ENCODE assay signal across 13 mouse cellular contexts in the genomic region with DNA sequence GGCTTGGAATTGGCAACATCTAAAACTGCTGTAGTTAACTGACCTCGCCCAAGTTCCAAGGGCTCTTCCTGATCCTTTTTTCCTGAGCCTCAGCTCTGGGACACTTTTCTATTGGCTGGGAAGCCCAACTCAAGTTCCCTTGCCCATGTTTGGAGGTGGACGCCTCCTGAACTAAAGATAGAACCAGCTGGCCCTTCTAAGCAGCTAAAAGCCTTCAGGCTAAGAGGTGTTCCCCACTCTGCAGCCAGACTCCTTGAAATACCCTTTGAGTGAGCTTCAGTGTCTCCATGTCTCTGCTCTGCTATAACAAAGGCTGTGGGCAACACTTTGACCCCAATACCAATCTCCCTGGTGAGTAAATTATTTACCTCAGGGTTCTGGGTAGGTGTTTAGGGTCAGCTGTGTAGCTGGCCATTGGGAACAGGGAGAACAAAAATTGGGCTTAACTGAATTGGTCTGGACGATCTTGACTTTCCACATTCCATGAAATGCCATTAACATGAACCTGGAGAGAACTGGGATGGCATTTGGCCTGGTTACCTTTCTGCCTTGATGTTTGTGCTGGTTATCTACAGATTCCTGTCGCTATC. TPM values are rescaled to one million over a fixed set of nuclear protein-coding genes. Genes with fewer than 3 reads are reported as not detected.
DNase-seq lines count a peak whose midpoint lies in the region; ATAC-seq and TF ChIP-seq lines count a peak whose summit lies in the region.
"Had no signal": no experiment of that assay in that cellular context is flagged by ENCODE, and none has a peak within 500 bp of the region (broad histone marks: within the 10 kb centered on the region; RNA-seq: fewer than 3 reads in every experiment).

A gene (plus strand): TSS at position 203 of the 590 bp plus-strand sequence.

- no peak within 1 kb of the TSS for H3K27ac ChIP-seq in embryonic facial prominence, embryonic 14.5 days (replicated peaks; ENCODE audit: low read depth, low read length)
- no peak within 1 kb of the TSS for H3K27ac ChIP-seq in embryonic facial prominence, embryonic 10.5 days (replicated peaks)
- no peak within 1 kb of the TSS for H3K27ac ChIP-seq in lung, postnatal 0 days (ENCODE audit: low read length)
- no peak within 1 kb of the TSS for H3K27ac ChIP-seq in hindbrain, embryonic 11.5 days (ENCODE audit: low read depth, low read length)
- no peak within 1 kb of the TSS for H3K27ac ChIP-seq in hindbrain, embryonic 12.5 days
- H3K27ac ChIP-seq: neural tube, embryonic 12.5 days had no signal

- H3K9me3 ChIP-seq in embryonic facial prominence, embryonic 14.5 days (ENCODE audit: control insufficient read depth, low read length), result no peaks in the 10 kb centered on the region
- H3K9me3 ChIP-seq in embryonic facial prominence, embryonic 10.5 days, result no peaks in the 10 kb centered on the region
- no peaks in the 10 kb centered on the region for H3K9me3 ChIP-seq in lung, postnatal 0 days (ENCODE audit: low read length)
- no peaks in the 10 kb centered on the region for H3K9me3 ChIP-seq in hindbrain, embryonic 11.5 days (ENCODE audit: control insufficient read depth, low read length)
- no peaks in the 10 kb centered on the region for H3K9me3 ChIP-seq in hindbrain, embryonic 12.5 days (replicated peaks)
- H3K9me3 ChIP-seq: neural tube, embryonic 12.5 days had no signal

- no peaks in the 10 kb centered on the region for H3K27me3 ChIP-seq in embryonic facial prominence, embryonic 14.5 days (replicated peaks; ENCODE audit: control insufficient read depth, insufficient read depth, low read length)
- peaks cover 38% of the 10 kb centered on the region for H3K27me3 ChIP-seq in embryonic facial prominence, embryonic 10.5 days (replicated peaks; ENCODE audit: low read depth, poor library complexity, severe bottlenecking)
- H3K27me3 ChIP-seq in lung, postnatal 0 days (replicated peaks; ENCODE audit: insufficient read depth, low read length), result no peaks in the 10 kb centered on the region
- H3K27me3 ChIP-seq in hindbrain, embryonic 11.5 days (ENCODE audit: control insufficient read depth, insufficient read depth, low read length), result no peaks in the 10 kb centered on the region
- no peaks in the 10 kb centered on the region for H3K27me3 ChIP-seq in hindbrain, embryonic 12.5 days
- H3K27me3 ChIP-seq: neural tube, embryonic 12.5 days had no signal

- DNase-seq in embryonic facial prominence, embryonic 14.5 days (ENCODE audit: low spot score), result peak; percentile 13
- DNase-seq in embryonic facial prominence, embryonic 10.5 days (ENCODE audit: low spot score), result no peak
- DNase-seq in gastrocnemius, postnatal 36 days, result no peak
- peak; percentile 61 to 64 for DNase-seq in heart, postnatal 10 days
- peak; percentile 5 for DNase-seq in lung, postnatal 0 days (ENCODE audit: low spot score)
- DNase-seq in hindbrain, embryonic 11.5 days (ENCODE audit: low spot score), result no peak
- no peak for DNase-seq in spleen, postnatal 36 days (ENCODE audit: low spot score in 2 of 2)
- DNase-seq: adrenal gland, postnatal 36 days; cerebellum, postnatal 10 days; thymus, adult 18-20 months had no signal

- peaks cover 71% of the 10 kb centered on the region for H3K36me3 ChIP-seq in embryonic facial prominence, embryonic 14.5 days (ENCODE audit: control insufficient read depth, insufficient read depth, low read length)
- H3K36me3 ChIP-seq in embryonic facial prominence, embryonic 10.5 days (replicated peaks), result peaks cover 96% of the 10 kb centered on the region
- no peaks in the 10 kb centered on the region for H3K36me3 ChIP-seq in lung, postnatal 0 days (ENCODE audit: insufficient read depth, low read length)
- H3K36me3 ChIP-seq in hindbrain, embryonic 11.5 days (ENCODE audit: control insufficient read depth, insufficient read depth, low read length), result no peaks in the 10 kb centered on the region
- H3K36me3 ChIP-seq in hindbrain, embryonic 12.5 days, result peaks cover 58% of the 10 kb centered on the region

- WGBS in embryonic facial prominence, embryonic 14.5 days, result 76% methylated on average over 4 of the region's 4 CpGs
- WGBS in embryonic facial prominence, embryonic 10.5 days, result 70% methylated on average over 4 of the region's 4 CpGs
- 52% methylated on average over 4 of the region's 4 CpGs for WGBS in lung, postnatal 0 days
- WGBS in hindbrain, embryonic 11.5 days, result 82% methylated on average over 4 of the region's 4 CpGs
- WGBS in hindbrain, embryonic 12.5 days, result 80% methylated on average over 4 of the region's 4 CpGs

- no peaks in the 10 kb centered on the region for H3K4me1 ChIP-seq in embryonic facial prominence, embryonic 14.5 days (ENCODE audit: control insufficient read depth, insufficient read depth, low read length)
- H3K4me1 ChIP-seq in embryonic facial prominence, embryonic 10.5 days, result no peaks in the 10 kb centered on the region
- no peaks in the 10 kb centered on the region for H3K4me1 ChIP-seq in lung, postnatal 0 days (ENCODE audit: insufficient read depth, low read depth, low read length)
- no peaks in the 10 kb centered on the region for H3K4me1 ChIP-seq in hindbrain, embryonic 11.5 days (replicated peaks; ENCODE audit: control insufficient read depth, insufficient read depth, low read length)
- H3K4me1 ChIP-seq in hindbrain, embryonic 12.5 days, result no peaks in the 10 kb centered on the region
- H3K4me1 ChIP-seq: neural tube, embryonic 12.5 days had no signal

- peak; percentile 24; the same call in 1 of the 2 replicates for ATAC-seq in embryonic facial prominence, embryonic 14.5 days (ENCODE audit: low read depth)
- peak; percentile 26; the same call in 1 of the 2 replicates for ATAC-seq in lung, postnatal 0 days
- no peak for ATAC-seq in hindbrain, embryonic 11.5 days (ENCODE audit: low FRiP score)
- ATAC-seq in hindbrain, embryonic 12.5 days (ENCODE audit: low FRiP score), result no peak

- TF ChIP-seq EP300 in lung, postnatal 0 days (IDR thresholded peaks at IDR 0.05), result no peak

- no peak within 1 kb of the TSS for H3K9ac ChIP-seq in embryonic facial prominence, embryonic 14.5 days (ENCODE audit: low read depth, low read length)
- H3K9ac ChIP-seq in lung, postnatal 0 days (replicated peaks; ENCODE audit: low read depth), result no peak within 1 kb of the TSS
- H3K9ac ChIP-seq in hindbrain, embryonic 11.5 days (ENCODE audit: low read depth, low read length), result no peak within 1 kb of the TSS
- no peak within 1 kb of the TSS for H3K9ac ChIP-seq in hindbrain, embryonic 12.5 days
- H3K9ac ChIP-seq: neural tube, embryonic 12.5 days had no signal

- no peak within 1 kb of the TSS for H3K4me2 ChIP-seq in embryonic facial prominence, embryonic 14.5 days (ENCODE audit: low read depth, low read length)
- no peak within 1 kb of the TSS for H3K4me2 ChIP-seq in lung, postnatal 0 days (replicated peaks; ENCODE audit: low read depth, low read length)
- no peak within 1 kb of the TSS for H3K4me2 ChIP-seq in hindbrain, embryonic 11.5 days (replicated peaks; ENCODE audit: low read depth, low read length)
- no peak within 1 kb of the TSS for H3K4me2 ChIP-seq in hindbrain, embryonic 12.5 days (replicated peaks)
- H3K4me2 ChIP-seq: neural tube, embryonic 12.5 days had no signal

- intact Hi-C loops in gastrocnemius, postnatal 36 days (cut with DNase I), result no loop called here
- intact Hi-C loops in heart, postnatal 10 days (cut with DNase I), result no loop called here

- TF ChIP-seq CTCF in lung, postnatal 0 days (IDR thresholded peaks at IDR 0.05), result no peak

- H3K4me3 ChIP-seq in embryonic facial prominence, embryonic 14.5 days (ENCODE audit: low read depth, low read length), result no peak within 1 kb of the TSS
- no peak within 1 kb of the TSS for H3K4me3 ChIP-seq in embryonic facial prominence, embryonic 10.5 days
- no peak within 1 kb of the TSS for H3K4me3 ChIP-seq in lung, postnatal 0 days (ENCODE audit: low read depth, low read length)
- no peak within 1 kb of the TSS for H3K4me3 ChIP-seq in hindbrain, embryonic 11.5 days (ENCODE audit: low read depth, low read length)
- H3K4me3 ChIP-seq in hindbrain, embryonic 12.5 days, result no peak within 1 kb of the TSS
- H3K4me3 ChIP-seq: neural tube, embryonic 12.5 days had no signal

RNA-seq across cellular contexts. Expression of the gene that starts here (rescaled TPM):
- polyA plus RNA-seq in embryonic facial prominence, embryonic 14.5 days (2014; fragmentation: Nextera tagmentation; extraction: Ambion mirVana), result 110 and 157 TPM in 2 replicates
- 2.3 and 3.2 TPM in 2 replicates for polyA plus RNA-seq in embryonic facial prominence, embryonic 10.5 days (2016; fragmentation: Nextera tagmentation; extraction: Ambion mirVana)
- total RNA-seq in gastrocnemius, postnatal 36 days (2021), result 100 to 1,000 TPM; 211 to 226 TPM
- 100 to 1,000 TPM; 180 to 204 TPM for total RNA-seq in heart, postnatal 10 days (2021)
- 2.3 and 3.0 TPM in 2 replicates for polyA plus RNA-seq in lung, postnatal 0 days (2015; fragmentation: Nextera tagmentation; extraction: Ambion mirVana)
- 2.8 and 3.9 TPM in 2 replicates for polyA plus RNA-seq in hindbrain, embryonic 11.5 days (2014; fragmentation: Nextera tagmentation; extraction: Ambion mirVana)
- 3.7 and 7.5 TPM in 2 replicates for polyA plus RNA-seq in hindbrain, embryonic 12.5 days (2016; fragmentation: Nextera tagmentation; extraction: Ambion mirVana)
- total RNA-seq: granulocyte monocyte progenitor cell, adult 5-6 weeks had no signal

Comparison
In these comparisons a context has a peak if more than half of its experiments do, and no peak if none do; other contexts are left out.
1. RNA of the gene that starts here (polyA plus RNA-seq): 110 to 157 TPM in embryonic facial prominence, embryonic 14.5 days; 3.7 to 7.5 TPM in hindbrain, embryonic 12.5 days, 2.3 to 3.2 TPM in embryonic facial prominence, embryonic 10.5 days, 2.8 to 3.9 TPM in hindbrain, embryonic 11.5 days and 2.3 to 3.0 TPM in lung, postnatal 0 days; every median in the first group is over 10 times any median in the second.
2. DNase-seq: peak in embryonic facial prominence, embryonic 14.5 days (single experiment), heart, postnatal 10 days (2 of 2) and lung, postnatal 0 days (single experiment); none in embryonic facial prominence, embryonic 10.5 days (single experiment), gastrocnemius, postnatal 36 days (0 of 2), hindbrain, embryonic 11.5 days (single experiment) and spleen, postnatal 36 days (0 of 2).
3. ATAC-seq: peak in embryonic facial prominence, embryonic 14.5 days (single experiment) and lung, postnatal 0 days (single experiment); none in hindbrain, embryonic 11.5 days (single experiment) and hindbrain, embryonic 12.5 days (single experiment).